Mouse (Mus musculus) B cell, adult 2 months (primary cell): Measurements from ENCODE around the gene Gpr83.
A peak's percentile ranks its signal among the peaks of the same experiment; 100 is the strongest.
"Not testable (repeated sequence)": the region's sequence is repeated elsewhere in the genome, so short reads cannot be mapped to it uniquely, and the experiment has no call there.

Experiments
- DNase-seq, 2 experiments: peaks; one replicate each; pipeline ENCODE4 v3.0.0; 2022

Gpr83 gene

DNA sequence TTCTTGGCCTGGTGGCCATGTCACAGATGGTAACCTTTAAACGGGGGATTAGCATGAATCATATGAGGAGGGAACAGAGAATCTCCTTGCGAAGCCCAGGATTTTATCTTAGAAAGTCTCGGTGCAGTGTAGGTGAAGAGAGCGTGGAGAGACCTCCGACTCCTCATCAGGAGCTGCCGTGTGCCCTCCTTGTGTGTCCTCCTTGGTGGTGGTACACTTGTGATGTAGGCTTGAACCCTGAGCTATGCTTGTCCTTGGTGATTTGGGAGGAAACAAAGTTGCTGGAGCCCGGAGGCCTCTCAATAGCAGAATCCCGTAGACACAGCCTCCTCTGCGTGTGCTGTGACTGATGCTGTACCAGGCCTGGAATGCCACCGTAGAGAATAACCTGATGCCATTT lies 10.8 kb downstream of the Gpr83 start:
- DNase-seq: no peak

DNA sequence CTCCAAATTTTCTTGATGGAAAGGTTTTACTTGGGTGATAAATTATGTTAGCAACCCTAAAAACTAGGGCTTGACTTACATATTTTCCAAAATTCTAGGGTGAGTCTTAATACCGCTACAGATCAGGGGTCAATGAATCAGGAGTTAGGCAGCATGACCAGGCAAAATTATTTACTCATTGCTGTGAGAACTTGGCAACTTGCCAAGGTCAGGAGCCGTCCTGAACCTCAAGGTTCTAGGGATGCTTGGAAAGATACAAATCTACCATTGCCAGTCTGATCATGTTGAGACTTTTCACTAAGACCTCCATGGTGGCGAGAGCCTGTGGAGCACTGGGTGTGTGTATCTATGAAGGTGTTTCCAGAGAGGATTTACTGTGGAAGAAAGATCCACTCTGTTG lies 11.5 kb downstream of the Gpr83 start:
- DNase-seq: no peak

DNA sequence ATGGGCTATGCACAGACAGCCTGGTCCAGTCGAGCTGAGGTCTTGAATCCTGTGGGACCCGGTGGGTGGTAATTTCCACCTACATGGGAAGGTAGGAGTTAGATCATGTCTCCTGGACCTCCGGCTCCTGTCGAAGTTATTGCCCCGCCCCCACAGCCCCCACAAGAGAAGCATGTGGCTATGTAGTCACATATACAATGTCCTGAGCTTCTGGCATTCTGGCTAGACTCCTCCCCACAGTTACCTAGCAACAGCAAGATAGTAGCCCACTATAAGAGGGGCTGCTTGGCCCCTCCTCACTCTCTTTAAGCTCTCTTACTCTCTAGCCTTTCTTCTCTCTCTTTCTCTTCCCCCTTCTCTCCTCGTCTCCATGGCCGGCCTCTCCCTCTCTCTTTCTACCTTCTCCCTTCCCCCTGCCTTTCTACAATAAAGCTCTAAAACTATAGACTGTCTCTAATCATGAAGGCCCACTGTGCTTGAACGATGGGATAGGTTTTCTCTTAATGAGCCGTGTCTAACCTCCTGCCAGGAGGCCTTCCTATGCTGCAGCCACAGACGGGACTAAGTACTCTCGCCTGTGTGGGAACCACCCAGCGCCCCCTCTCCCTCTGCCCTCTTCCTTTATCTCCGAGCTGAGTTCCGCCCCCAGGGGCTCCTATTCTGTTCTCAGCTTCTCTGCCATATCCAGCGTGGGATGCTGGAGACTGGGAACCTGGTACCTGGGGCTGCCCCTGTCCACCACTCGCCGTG lies 12.3 kb downstream of the Gpr83 start:
- no peak for DNase-seq

DNA sequence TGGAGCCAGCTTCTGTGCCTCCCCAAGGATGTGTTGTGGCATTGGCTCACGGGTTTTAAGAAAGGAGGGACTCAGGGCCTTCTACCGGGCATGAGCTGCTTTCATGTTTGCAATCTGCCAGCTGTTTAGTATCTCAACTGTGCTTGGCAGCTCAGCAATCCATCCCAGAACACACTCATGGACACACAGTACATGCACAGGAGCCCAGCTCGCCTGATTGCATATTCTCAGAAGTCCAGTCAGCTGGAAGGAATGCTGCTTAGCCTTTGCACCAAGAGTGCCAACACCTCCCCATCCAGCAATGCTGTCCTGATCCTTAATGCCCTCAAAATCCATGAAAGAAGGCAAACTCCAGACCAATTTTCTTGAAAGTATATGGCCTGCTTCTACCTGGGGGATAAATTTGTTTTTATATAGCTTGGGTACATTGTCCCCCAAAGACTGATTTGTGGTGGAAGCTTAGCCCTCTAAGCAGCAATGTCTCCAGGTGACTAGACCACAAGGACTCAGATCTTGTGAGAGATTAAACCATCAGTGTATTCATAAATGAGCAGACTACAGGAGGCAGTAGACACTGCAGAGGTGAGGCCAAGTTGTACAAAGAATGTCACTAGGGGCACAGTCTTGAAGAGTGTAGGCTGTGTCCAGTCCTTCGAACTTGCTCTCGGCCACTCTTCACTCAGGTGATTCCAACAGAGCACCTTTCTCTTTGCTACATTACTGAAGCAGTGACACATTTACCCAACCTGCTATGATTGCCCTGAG lies 15.9 kb downstream of the Gpr83 start:
- DNase-seq: no peak

DNA sequence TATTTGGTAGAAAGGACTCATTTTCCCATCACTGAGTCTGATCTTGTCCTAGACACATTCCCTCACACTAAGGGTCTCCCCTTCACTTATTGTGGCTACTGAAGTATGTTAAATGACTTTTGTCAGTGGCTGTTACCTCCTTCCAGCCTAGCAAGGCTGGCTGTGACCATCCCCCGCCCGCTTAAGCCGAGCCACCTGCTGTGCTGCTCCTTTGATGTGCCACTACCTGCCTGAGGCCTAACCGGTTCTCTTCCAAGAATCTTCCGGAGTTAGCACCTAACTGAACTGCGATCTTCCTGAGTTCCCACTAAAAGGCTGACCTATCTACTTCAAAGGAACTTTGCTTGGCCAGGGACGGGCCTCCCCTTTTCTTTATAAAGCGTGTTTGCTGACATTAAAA lies 16.6 kb downstream of the Gpr83 start:
- not testable (repeated sequence) for DNase-seq

DNA sequence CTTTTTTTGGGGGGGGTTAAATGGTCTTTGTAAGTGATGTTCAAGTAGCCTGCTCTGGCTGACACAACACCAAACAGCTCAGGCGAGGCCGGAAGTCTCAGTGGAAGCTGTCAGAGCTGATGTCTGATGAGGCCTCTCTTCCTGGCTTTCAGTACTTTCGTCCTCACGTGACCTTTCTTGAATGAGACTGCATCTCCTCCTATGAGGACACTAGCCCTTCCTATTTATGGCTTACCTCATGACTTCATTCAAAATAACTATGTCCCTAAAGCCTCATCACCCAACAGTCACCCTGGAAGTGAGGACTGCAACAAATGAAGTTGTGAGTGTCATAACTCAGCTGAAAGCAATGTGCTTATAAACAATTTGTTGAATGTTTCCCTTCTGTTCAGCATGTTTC lies 24.6 kb downstream of the Gpr83 start:
- no peak for DNase-seq

DNA sequence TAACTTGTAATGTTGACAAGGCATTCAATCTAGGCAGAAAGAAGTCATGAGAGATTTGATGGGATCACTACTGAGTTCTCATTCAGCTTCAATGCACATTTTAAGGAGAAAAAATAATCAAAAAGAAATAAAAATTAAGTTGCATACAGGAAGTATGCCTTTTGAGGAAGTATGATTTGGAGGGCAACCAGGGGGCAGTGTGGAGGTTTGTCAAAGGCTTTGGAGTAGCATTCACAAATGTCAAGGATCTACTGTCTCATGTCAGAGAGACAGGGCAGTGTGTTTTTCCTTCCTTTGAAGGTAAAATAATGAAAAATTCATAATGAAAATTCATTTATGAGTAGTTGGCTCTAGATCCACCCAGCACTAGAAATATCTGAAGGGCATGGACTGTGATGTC lies 25.1 kb downstream of the Gpr83 start:
- peak; percentile 54 to 57 for DNase-seq

DNA sequence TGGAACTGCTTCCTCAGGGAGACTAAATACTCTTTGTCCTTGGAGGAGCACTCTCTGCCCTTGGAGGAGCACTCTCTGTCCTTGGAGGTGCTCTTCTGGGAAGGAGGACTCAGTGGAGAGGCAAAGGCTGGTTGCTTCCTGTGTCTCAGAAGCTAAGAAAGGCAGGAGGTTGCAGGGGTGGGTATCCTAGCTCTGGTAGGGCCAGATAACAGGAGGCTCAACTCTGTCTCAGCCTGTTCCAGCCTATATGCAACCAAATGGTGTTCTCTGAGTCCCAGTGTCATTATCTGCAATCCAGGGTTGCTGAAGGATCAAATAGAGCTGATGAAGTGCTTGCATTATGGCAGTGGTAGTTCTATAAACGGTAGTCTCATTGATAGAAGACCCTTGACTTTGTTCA lies 25.9 kb downstream of the Gpr83 start:
- DNase-seq: no peak

DNA sequence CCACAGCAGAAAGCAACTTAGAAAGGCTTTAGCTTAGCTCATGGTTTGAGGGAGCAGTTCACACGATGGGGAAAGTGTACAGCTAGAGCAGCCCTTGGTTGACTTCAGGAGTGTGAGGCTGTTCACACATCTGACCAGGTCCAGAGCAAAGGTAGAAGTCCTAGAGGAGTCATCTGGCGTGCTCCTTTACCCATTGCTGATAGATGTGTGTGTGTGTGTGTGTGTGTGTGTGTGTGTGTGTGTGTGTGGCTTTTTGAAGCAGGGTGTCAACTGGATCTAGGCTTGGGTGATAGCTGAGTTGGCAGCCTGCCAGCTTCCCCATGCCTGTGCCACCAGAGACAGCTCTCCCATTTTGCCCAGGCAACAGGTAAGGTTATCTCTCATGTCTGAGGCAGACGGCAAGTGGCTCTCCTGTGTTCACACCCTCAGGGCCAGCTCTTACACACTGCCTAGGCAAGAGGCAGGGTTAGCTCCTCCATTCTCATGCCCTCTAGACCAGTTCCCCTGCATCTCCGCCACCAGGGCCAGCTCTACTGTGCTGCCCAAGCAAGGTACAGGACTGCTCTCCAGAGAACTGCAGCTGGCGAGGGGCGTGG lies 27.9 kb downstream of the Gpr83 start:
- no peak for DNase-seq

DNA sequence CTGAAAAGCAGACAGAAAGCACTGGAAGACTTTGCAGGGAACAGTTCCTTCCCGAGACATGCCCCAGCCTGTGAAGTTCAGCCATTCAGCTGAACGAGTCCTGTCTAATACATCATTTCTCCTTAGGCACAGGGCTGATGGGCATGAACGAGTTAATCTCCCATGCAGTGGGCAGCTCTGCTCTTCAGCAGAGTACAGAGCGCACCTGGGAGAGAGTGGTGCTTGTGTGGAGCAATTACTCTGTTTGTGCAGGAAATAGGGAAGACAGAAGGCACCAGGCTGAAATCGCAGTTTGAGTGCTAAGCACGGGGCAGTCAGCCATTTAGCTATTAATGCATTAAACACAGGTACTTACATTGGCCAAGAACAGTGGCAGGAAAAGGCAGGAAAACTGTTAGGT lies 28.7 kb downstream of the Gpr83 start:
- no peak for DNase-seq

DNA sequence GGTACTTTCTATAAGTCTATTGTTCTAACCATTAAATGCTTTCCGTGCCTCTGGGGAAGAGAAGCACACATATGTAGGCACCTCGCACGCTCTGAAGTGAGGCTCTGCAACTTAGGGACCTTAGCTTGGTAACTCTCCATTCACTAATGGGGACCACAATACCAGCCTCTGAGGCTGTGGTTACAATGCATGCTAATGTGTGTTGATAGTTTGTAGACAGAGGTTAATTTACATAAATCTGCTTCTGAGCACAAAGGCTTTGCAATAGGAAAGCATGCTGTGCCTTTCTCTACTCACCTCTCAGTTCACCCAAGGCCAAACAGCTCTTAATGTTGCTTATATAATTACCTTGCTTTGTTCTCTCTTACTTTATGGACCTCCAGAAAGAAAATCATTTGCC lies 30.7 kb downstream of the Gpr83 start:
- DNase-seq: no peak

DNA sequence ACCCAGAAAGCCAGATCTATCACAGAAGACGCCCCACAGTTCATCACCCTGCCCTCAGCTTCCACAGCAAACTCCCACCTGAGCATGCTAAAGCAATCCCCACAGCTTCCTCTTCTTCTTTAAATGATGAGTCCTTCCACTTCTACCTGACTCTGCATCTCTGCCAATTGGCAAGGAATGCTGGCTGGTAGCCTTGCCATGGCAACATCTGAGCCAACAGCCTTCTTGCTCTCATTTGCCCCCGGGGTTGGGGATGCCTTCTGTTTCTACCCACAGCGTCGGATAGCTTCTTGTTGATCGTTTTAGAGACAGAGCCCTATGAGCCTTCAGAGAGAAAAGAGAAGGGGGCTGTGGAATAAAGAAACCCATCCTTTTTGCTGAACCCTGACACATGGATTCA lies 31.9 kb downstream of the Gpr83 start:
- DNase-seq: no peak

DNA sequence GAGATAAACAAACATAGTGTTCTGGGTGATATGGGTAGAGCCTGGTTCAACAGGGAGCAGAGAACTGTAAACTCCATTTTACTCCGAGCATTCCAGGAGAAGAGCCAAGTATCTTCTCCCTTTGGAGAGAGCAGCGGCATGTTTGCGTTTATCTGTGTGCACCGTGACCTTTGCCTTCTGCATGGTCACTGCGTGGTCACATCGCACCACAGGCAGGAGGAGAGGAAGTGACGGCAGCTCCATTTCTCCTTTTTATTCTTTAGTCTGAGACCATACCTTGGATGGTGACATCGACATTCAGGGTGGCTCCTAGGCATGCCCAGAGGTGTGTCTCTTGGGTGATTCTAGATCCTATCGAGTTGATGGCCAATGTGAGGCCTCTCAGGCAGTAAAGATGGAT lies 33.4 kb downstream of the Gpr83 start:
- no peak for DNase-seq

DNA sequence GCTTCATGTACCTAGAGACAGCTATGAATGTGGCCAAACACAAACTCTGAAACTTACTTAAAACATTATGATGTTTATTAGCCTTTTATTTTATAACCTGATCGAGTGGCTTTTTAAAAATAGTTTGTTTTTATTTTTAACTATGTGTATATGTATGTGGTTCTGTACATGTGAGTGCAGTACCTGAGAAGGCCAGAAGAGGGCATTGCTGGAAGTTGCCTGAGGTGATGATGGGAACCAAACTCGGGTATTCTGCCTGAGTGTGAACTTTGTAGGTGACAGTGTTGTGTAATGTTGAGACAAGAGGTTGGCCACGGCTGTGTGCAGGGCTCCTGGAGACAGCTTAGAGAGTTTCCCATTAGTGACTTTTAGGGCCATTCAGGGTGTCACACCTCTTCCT lies 34.6 kb downstream of the Gpr83 start:
- peak; percentile 11 to 24 for DNase-seq

DNA sequence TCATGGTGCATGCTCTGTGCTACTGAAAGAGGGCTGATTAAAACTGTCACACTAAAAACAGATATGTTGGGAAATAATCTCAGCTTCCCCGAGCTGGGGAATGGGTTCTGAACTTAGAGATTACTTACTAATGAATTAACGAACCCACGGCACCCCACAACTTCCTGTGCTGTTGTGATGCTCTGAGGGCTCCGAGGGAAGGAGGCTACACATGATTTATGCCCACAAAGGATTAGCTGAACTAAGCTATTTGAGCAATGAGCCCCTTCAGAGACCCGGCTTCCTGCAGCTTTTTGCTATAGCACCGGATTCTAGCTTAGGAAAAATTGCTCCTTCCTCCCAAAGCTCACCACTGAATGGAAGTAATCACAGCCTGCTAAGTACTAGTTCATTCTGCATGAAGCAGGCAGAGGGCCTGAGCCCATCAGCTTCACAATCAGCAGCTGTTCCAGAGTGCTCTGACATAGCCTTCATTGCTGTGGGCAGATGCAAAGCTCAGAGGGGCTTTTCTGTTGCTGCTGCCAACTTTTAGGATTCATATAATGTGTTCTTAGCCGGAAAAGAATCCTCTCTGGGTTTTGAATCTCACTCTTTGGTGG lies 35.3 kb downstream of the Gpr83 start:
- no peak for DNase-seq

DNA sequence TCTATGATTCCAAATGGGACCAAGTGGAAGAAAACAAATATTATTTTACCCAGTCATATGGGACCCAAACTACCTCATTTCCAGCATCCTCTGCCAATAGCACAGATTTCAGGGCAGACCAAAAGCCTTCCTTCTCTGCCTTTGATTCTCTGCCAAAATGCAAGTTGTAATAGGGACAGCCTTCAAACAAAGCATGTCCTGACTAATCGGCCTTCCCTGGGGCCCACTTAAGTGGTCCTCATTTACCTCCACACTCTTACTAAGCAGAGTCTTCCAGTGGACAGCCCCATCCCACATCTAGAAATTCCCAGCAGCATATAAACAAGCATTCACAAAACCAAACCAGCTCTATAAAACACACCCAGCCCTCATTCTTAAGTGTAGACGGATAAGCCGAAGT lies 37.1 kb downstream of the Gpr83 start:
- no peak for DNase-seq

DNA sequence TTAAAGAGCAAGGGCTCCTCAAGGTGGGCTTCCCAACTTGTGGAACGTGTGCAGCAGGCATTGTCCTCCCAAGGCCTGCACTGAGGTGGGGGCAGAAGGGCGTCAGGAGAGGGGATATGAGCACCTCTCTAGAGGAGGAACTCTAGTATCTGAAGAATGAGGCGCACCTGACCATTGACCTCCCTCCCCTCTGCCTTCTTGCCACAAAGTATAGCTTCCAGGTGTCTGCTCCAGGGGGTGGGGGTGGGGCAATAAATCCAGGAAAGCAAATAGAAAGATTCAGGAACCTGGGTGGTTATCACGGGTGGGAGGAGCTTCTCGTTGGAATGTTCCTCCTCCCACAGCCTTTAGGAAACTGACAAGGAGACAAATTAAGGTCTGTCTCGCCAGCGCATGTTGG lies 41.7 kb downstream of the Gpr83 start:
- DNase-seq: no peak

DNA sequence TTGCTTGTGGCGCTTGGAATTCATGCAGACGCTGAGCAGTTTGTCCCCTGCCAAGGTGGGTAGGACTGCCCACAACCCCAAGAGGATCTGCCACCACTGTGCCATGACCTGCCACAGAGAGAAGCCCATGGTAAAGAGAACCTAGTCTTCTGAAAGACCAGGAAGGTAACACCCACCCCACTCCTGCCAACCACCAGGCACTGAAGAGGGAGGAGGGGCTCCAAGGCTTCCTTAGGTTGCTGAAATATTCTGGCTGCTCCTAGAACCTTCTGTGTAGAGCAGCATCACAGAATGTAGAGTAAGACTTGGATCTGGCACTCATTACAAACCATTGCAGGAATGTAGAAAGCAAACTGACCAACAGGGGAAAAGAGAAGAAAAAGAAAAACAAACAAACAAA lies 42.4 kb downstream of the Gpr83 start:
- no peak for DNase-seq

DNA sequence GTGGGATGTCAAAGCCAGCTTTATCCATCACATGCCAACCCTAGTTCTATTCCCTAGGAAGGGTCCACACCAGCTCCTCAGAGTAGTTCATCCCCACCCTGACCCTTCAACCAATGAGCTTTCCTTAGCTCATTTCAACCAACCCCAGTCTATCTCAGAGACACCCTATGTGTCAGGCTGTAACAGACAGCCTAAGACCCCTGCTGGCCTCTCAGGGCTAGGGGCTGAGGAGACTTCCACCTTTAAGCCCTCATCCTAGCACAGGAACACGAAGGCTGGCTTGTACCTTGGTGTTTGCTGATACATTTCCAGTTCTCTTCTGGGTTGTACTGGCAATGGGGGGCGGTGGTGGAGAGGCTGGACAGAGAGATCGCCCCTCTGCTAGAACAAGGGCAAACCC lies 43.0 kb downstream of the Gpr83 start:
- no peak for DNase-seq

DNA sequence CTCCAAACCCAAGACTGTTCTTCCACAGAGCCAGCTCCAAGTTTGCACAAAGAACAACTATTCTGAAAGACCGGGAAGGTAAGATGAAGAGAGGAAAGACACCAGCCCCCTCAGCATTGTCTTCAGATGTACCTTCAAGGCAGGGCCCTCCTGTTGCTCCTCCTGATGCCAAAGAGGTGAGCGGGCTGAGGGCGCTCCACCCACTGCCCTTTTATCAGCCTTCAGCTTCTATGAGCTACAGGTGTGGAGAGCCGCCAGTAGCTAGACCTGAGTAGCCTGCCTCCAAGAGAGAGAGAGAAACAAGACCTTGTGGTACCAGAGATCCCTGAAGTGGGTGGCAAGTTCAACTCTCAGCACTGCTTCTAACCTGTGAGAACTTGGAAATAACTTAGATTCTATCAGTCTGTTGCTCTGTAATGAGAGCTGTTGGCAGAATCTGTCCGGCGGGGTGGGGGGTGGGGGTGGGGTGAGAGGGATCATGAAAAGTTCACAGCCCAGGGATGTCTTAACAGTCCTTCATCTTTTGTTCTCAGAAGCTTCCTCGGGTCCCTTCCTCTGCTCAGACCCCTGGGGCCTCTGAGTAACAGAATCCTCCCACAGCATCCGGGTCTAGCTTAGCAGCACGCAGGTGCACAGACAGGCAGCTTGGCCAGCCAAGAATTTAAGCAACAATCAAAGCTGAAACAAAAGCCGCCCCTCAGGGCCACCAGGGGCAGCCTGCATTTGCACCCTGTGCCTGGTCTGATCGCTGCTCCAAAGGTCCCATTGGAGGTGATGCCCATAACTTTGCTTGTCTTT lies 43.8 kb downstream of the Gpr83 start, which contains the start of gene Izumo1r:
Gene Izumo1r, minus strand, starts transcription at position 369 of the 798 bp plus-strand sequence.
- peak; percentile 41 to 43 for DNase-seq

DNA sequence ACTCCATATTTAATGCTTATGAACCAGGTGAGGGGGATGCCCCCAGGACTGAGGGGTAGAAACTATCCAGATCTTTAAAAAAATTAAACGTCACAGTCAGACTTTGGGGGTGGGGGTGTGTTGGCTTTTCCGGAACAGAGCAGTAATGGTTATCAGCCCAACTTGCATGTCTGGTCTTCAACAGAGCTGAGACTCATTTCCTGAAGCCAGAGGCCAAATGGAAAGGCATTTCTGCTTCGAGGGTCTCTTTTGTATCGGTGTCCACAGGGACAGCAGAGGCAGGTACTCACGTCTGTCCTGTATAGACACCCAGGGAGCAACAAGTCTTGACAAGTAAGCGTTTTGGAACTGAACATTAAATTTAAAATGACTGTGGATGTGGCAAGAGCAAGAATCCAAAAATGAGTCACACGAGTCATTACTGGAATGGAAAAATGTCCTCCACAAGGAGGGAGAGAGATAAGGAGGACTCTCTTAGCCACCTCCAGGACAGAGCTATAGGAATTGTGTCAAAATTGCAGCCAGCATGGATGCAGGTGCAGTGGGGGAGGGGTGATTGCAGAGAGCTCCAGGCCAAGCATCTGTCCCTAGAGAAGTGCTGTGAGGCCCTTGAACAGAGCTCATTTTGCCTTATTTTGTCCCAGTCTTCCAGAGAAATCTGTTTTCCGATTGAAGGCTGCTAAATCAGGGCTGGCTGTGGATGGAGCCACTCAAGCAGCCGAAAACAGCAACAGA lies 44.9 kb downstream of the Gpr83 start:
- no peak for DNase-seq

DNA sequence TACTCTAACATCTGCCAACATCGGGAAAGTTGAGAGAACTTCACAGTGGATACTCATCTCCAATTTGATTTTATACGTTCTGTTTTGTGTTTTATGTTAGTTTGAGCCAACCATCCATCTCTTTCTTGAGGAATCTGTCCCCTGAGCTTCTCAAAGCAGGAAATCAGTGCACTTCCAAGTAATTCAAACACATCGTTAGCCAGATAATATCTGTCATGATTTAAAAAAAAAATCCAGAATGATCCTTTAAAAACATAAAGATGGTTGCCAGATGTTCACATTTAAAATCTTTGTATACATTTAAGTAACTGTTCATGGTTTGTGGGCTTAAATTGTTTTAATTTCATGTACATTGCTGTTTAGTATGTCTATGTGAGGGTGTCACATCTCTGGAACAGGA lies 45.9 kb downstream of the Gpr83 start:
- no peak for DNase-seq
